In genomic region chr11:104254408-104255039, GRCm38 (mm10) we compare ENCODE assay signal across 17 mouse cellular contexts. TPM values are rescaled to one million over a fixed set of nuclear protein-coding genes. Genes with fewer than 3 reads are reported as not detected.
DNase-seq lines count a peak whose midpoint lies in the region; ATAC-seq lines count a peak whose summit lies in the region.
"Had no signal": no experiment of that assay in that cellular context is flagged by ENCODE, and none has a peak within 500 bp of the region (broad histone marks: within the 10 kb centered on the region; RNA-seq: fewer than 3 reads in every experiment).

No protein-coding gene starts in this region.

- peaks cover 8% of the 10 kb centered on the region; the same call in 1 of the 2 replicates for H3K4me1 ChIP-seq in hindbrain, embryonic 15.5 days (replicated peaks)
- H3K4me1 ChIP-seq in hindbrain, embryonic 12.5 days = peaks cover 7% of the 10 kb centered on the region

- intact Hi-C loops in left cerebral cortex, postnatal 25 days (cut with DNase I) = loop anchor here (1.0 to 2.0 kb wide), 2 partner anchors 22 to 34 kb away; no protein-coding TSS in a partner anchor

- H3K4me3 ChIP-seq in hindbrain, embryonic 15.5 days = no peak overlapping the region
- H3K4me3 ChIP-seq in hindbrain, embryonic 12.5 days = no peak overlapping the region
- H3K4me3 ChIP-seq: forebrain, embryonic 10.5 days; heart, adult 2 months; midbrain, embryonic 15.5 days had no signal

- H3K27me3 ChIP-seq in hindbrain, embryonic 15.5 days = no peaks in the 10 kb centered on the region
- H3K27me3 ChIP-seq in hindbrain, embryonic 12.5 days = no peaks in the 10 kb centered on the region; the same call in 1 of the 2 replicates
- H3K27me3 ChIP-seq: midbrain, embryonic 15.5 days had no signal

- no peaks in the 10 kb centered on the region for H3K36me3 ChIP-seq in hindbrain, embryonic 15.5 days
- H3K36me3 ChIP-seq in hindbrain, embryonic 12.5 days = no peaks in the 10 kb centered on the region
- H3K36me3 ChIP-seq: forebrain, embryonic 10.5 days; midbrain, embryonic 15.5 days had no signal

- ATAC-seq in hindbrain, embryonic 15.5 days (ENCODE audit: low FRiP score, low read depth) = 0 out of 2 replicates have a peak, but pooled peaks have one; percentile 9
- no peak for ATAC-seq in hindbrain, embryonic 12.5 days (ENCODE audit: low FRiP score)
- ATAC-seq: CD4-positive, CD25-positive, alpha-beta regulatory T cell, adult 4 months; inflammation-experienced regulatory T-cells, adult 6 months; midbrain, embryonic 15.5 days had no signal

- DNase-seq in cerebellum, adult 11-12 months = peak; percentile 84
- DNase-seq in cerebellum, postnatal 36 days = peak; percentile 63 to 72
- peak; percentile 74 to 92 for DNase-seq in left cerebral cortex, postnatal 25 days (ENCODE audit: low spot score in 2 of 2)
- DNase-seq in thymus, postnatal 4 days = no peak
- no peak for DNase-seq in adrenal gland, postnatal 36 days
- no peak for DNase-seq in adrenal gland, postnatal 10 days
- DNase-seq: adrenal gland, adult 8-10 months; heart, adult 2 months; kidney, postnatal 10 days; liver; lung, postnatal 14 days had no signal

- no peak overlapping the region for H3K9ac ChIP-seq in hindbrain, embryonic 15.5 days
- no peak overlapping the region for H3K9ac ChIP-seq in hindbrain, embryonic 12.5 days
- H3K9ac ChIP-seq: midbrain, embryonic 15.5 days had no signal

- 74% methylated on average over 10 of the region's 10 CpGs for WGBS in hindbrain, embryonic 15.5 days
- WGBS in hindbrain, embryonic 12.5 days = 87% methylated on average over 10 of the region's 10 CpGs

- H3K27ac ChIP-seq in hindbrain, embryonic 15.5 days (replicated peaks) = no peak overlapping the region
- H3K27ac ChIP-seq in hindbrain, embryonic 12.5 days = no peak overlapping the region
- H3K27ac ChIP-seq: forebrain, embryonic 10.5 days; heart, adult 2 months; midbrain, embryonic 15.5 days had no signal

- H3K9me3 ChIP-seq in hindbrain, embryonic 15.5 days = no peaks in the 10 kb centered on the region
- no peaks in the 10 kb centered on the region for H3K9me3 ChIP-seq in hindbrain, embryonic 12.5 days (replicated peaks)
- H3K9me3 ChIP-seq: forebrain, embryonic 10.5 days; midbrain, embryonic 15.5 days had no signal

- H3K4me2 ChIP-seq in hindbrain, embryonic 15.5 days = no peak overlapping the region
- H3K4me2 ChIP-seq in hindbrain, embryonic 12.5 days (replicated peaks) = no peak overlapping the region
- H3K4me2 ChIP-seq: midbrain, embryonic 15.5 days had no signal

RNA-seq across cellular contexts. Expression of gene Mapt, which starts 23.3 kb away (rescaled TPM):
- 936 and 1,059 TPM in 2 replicates for polyA plus RNA-seq in hindbrain, embryonic 15.5 days (2015; fragmentation: Nextera tagmentation; extraction: Ambion mirVana)
- polyA plus RNA-seq in hindbrain, embryonic 12.5 days (2016; fragmentation: Nextera tagmentation; extraction: Ambion mirVana) = 235 and 248 TPM in 2 replicates
- 100 to 1,000 TPM; 323 to 328 TPM for total RNA-seq in left cerebral cortex, postnatal 25 days (2021)
- 100 to 1,000 TPM; 104 to 156 TPM for total RNA-seq in adrenal gland, postnatal 36 days (2021)
- 10 to 100 TPM; 50.9 to 69.5 TPM for total RNA-seq in adrenal gland, postnatal 10 days (2021)

Comparison
In these comparisons a context has a peak if more than half of its experiments do, and no peak if none do; other contexts are left out.
1. DNase-seq: peak in cerebellum, adult 11-12 months (single experiment), cerebellum, postnatal 36 days (2 of 2) and left cerebral cortex, postnatal 25 days (2 of 2); none in thymus, postnatal 4 days (single experiment), adrenal gland, postnatal 36 days (0 of 2) and adrenal gland, postnatal 10 days (single experiment).